Mouse (Mus musculus): ENCODE measurements around the gene Tk2. TPM values are rescaled to one million over a fixed set of nuclear protein-coding genes. Genes with fewer than 3 reads are reported as not detected.

The Tk2 gene
- polyA plus RNA-seq, 1 experiment from 2014 or later, result 25.8 TPM

DNA sequence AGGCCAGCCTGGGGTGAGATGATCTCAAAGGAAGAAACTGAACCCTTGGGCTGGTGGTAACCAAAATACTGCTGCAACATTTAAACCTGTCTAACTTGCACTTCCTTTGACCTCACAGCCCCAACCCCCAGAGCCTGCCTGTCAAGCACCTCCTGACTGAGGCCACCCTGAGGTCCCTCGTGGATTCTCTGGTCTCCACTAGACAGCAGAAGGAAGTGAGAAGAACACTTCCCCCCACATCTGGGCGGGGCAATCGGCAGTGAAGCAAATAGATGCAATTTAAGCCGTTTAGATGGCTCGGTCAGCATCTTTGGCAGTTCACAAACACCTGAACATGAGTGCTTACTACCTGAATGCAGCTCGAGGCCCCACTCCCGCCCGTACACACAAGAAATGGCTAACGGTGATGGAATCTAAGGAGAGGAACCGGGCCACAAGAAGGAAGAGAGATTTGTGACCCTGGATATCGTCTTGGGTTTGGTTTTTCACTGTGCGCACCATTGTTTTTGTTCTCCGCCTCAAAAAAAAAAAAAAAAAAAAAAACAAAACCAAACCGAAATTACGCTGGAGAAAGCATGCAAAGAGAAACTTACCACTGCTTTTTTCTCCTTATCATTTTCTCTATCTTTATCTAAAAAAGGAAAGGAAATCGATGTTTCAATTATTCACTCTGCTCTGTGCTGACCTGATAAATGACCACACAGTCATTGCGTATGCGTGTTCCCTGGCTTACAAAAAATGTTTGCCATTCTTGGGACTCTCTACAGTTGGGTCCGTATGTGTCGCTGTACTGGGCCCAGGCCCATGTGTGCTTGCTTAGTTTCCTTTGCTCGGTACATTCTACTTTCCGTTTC lies 1.1 kb downstream of the Tk2 start:
- H3K4me3 ChIP-seq, result peak overlapping the region; percentile 88
- no peaks in the 10 kb centered on the region for H3K27me3 ChIP-seq (ENCODE audit: poor library complexity, severe bottlenecking)
- H3K36me3 ChIP-seq (replicated peaks), result peaks cover 16% of the 10 kb centered on the region
- DNase-seq (ENCODE audit: extremely low spot score, low spot score), result no peak
- peaks cover 36% of the 10 kb centered on the region for H3K4me1 ChIP-seq
- WGBS, result 71% methylated on average over 22 of the region's 22 CpGs
- no peaks in the 10 kb centered on the region for H3K9me3 ChIP-seq
- no peak overlapping the region for H3K27ac ChIP-seq

DNA sequence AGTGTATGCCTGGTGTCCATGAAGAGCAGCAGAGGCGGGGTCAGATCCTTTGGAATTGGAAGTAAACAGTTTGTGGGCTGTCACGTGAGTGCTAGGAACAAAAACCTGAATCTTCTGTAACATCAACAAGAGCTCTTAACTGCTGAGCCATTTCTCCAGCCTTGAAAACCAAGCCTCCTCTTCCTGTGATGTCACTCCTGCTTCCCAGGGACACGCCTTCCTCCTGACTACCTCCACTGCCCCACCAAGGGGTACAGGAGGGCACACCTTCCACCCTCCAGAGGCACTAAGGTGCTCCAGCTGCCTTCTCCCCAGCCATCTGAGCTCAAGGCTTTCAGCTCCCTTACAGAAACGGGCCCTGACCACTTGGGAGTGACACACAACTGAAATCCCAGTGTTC lies 1.7 kb downstream of the Tk2 start:
- WGBS, result 88% methylated on average over 4 of the region's 4 CpGs
- Histone ChIP-seq H3K4me3 (no peak overlapping the region), H3K27me3 (ENCODE audit: poor library complexity, severe bottlenecking) (no peaks in the 10 kb centered on the region), H3K9me3 (no peaks in the 10 kb centered on the region), H3K4me1 (peaks cover 30% of the 10 kb centered on the region), H3K27ac (no peak overlapping the region), H3K36me3 (replicated peaks) (peaks cover 22% of the 10 kb centered on the region)
- no peak for DNase-seq (ENCODE audit: extremely low spot score, low spot score)

DNA sequence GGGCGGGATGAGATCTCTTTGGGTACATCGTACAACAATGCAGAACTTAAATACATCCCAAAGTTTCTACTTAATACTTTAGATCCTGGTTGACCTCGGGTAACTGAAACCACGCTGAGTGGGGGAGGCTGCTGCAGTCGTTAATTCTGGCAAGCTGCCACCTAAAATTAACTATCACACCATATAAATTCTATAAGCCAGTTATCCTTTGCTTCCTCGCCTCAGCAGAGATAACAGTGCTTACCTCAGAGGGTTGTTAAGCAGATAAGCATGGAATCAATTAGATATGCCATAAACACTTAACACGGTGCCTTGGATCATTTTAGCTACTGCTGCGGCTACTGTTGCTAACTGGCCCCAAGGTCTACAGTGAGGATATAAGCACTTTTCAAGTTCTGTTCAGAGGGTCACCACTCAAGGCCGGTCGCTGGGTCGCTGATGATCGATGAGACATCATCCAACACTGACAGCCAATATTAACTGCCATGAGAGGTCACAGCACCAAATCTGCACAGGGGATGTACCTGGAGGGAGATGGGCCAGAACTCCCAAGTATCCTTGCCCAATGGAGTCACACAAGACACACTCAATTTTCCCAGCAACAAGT lies 6.2 kb downstream of the Tk2 start:
- Histone ChIP-seq H3K36me3 (replicated peaks) (peaks cover 66% of the 10 kb centered on the region), H3K4me3 (no peak overlapping the region), H3K27ac (no peak overlapping the region), H3K27me3 (ENCODE audit: poor library complexity, severe bottlenecking) (no peaks in the 10 kb centered on the region), H3K9me3 (no peaks in the 10 kb centered on the region), H3K4me1 (peaks cover 6% of the 10 kb centered on the region)
- WGBS, result 93% methylated on average over 12 of the region's 12 CpGs
- DNase-seq (ENCODE audit: extremely low spot score, low spot score), result no peak

DNA sequence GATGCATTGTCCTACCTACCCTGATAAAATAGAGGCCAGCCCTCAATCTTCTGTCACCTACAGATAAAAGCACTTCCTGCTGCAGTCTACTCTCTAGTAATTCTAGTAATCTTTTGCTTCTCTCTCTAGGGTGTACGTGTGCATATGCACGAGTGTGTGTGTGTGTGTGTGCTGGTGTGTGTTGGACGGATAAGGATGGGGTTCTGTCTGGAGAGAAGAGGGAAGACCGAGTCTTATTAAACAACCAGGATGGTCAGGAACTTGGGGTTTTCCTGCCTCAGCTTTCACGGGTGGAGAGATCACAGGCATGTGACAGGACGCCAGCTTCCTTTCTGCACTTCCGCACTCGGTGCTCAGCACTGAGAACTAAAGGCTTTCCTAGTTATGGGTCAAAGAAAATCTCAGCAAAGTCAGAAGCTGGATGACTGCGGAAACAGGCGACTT lies 8.9 kb downstream of the Tk2 start:
- Histone ChIP-seq H3K27ac (no peak overlapping the region), H3K27me3 (ENCODE audit: poor library complexity, severe bottlenecking) (no peaks in the 10 kb centered on the region), H3K4me3 (no peak overlapping the region), H3K4me1 (no peaks in the 10 kb centered on the region), H3K36me3 (replicated peaks) (peaks cover 88% of the 10 kb centered on the region), H3K9me3 (no peaks in the 10 kb centered on the region)
- no peak for DNase-seq (ENCODE audit: extremely low spot score, low spot score)
- WGBS, result 87% methylated on average over 10 of the region's 10 CpGs

DNA sequence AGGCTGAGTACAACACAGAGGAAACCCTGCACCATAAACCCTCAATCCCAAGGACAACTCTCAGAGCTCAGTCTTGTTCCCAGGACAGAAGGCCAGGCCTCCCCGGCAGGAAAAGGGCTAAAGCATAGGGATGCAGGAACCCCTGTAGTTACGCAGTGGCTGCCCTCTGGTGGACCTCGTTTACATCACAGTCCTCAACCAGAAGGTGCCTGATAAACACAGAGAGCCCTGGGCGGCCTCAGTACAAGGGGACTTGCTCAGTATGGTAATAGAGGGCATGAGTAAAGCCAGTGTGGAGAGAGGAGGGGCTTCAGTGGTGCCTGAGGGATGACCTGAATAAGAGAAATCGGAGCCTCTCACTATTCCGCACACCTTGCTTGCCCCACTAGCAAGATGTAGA lies 13.8 kb downstream of the Tk2 start:
- no peaks in the 10 kb centered on the region for H3K27me3 ChIP-seq (ENCODE audit: poor library complexity, severe bottlenecking)
- H3K4me1 ChIP-seq, result no peaks in the 10 kb centered on the region
- no peak overlapping the region for H3K4me3 ChIP-seq
- 53% methylated on average over 6 of the region's 6 CpGs for WGBS
- no peak for DNase-seq (ENCODE audit: extremely low spot score, low spot score)
- H3K36me3 ChIP-seq (replicated peaks), result peaks cover 98% of the 10 kb centered on the region
- H3K27ac ChIP-seq, result no peak overlapping the region
- H3K9me3 ChIP-seq, result no peaks in the 10 kb centered on the region

DNA sequence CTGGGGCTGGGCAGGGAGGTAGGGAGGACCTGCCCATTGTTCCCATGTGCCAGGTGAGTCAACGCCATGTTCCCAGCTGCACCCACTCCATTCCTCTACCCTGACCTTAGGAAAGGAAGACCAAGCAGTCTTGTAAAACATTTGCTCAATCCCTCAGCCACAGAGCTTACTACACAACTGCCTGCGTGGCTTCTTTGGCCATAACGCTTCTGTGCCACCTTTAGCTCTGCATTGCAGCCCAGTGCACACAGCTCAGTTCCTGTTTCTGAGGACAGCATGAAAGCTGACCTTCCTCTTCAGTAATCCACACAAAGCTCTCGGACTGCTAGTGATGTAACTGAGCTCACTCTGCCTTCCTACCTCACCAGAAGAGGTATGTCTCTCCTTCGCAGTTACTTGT lies 15.4 kb downstream of the Tk2 start:
- no peak overlapping the region for H3K4me3 ChIP-seq
- H3K27me3 ChIP-seq (ENCODE audit: poor library complexity, severe bottlenecking), result no peaks in the 10 kb centered on the region
- no peak overlapping the region for H3K27ac ChIP-seq
- no peak for DNase-seq (ENCODE audit: extremely low spot score, low spot score)
- H3K9me3 ChIP-seq, result no peaks in the 10 kb centered on the region
- no peaks in the 10 kb centered on the region for H3K4me1 ChIP-seq
- WGBS, result 93% methylated on average over 5 of the region's 5 CpGs
- H3K36me3 ChIP-seq (replicated peaks), result peaks cover 97% of the 10 kb centered on the region

DNA sequence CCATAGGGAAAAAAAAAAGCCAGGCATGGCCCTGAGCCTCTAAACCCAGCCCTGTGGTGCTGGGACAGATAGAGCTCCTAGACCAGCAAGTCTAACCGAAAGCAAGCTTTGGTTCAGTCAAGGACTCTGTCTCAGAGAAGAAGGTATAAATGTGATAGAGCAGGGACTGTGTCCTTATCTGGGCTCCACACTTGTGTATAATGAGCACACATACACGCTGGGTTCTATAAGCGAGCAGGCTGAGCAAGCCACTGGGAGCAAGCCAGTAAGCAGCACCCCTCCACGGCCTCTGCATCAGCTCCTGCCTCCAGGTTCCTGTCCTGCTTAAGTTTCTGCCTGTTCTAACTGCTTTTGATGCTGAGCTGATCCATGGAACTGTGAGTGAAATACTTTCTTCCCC lies 16.3 kb downstream of the Tk2 start:
- H3K36me3 ChIP-seq (replicated peaks), result peaks cover 97% of the 10 kb centered on the region
- H3K4me1 ChIP-seq, result no peaks in the 10 kb centered on the region
- no peak overlapping the region for H3K27ac ChIP-seq
- H3K9me3 ChIP-seq, result no peaks in the 10 kb centered on the region
- H3K27me3 ChIP-seq (ENCODE audit: poor library complexity, severe bottlenecking), result no peaks in the 10 kb centered on the region
- DNase-seq (ENCODE audit: extremely low spot score, low spot score), result no peak
- H3K4me3 ChIP-seq, result no peak overlapping the region
- whole genome bisulfite sequencing, result 97% methylated on average over 4 of the region's 4 CpGs

DNA sequence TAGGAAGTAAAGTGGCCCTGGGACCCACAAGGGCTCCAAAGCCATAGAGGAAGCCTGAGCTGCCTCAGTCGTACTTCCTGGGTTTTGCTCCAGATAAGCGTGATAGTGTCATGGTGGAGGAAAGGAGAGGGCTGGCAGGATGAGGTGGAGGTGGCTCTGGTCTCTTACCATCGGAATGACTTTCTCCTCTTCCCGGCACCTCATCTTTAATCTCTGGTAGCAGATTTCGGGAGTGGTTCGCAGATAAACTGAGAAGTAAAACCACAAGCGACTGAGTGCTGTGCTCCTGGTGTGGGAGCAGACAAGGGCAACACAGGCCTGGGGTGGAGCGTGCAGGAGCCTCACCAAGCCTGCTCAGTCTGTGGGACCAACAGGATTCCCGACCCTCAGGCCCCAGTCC lies 18.0 kb downstream of the Tk2 start:
- WGBS, result 88% methylated on average over 9 of the region's 9 CpGs
- Histone ChIP-seq H3K4me3 (no peak overlapping the region), H3K27ac (no peak overlapping the region), H3K27me3 (ENCODE audit: poor library complexity, severe bottlenecking) (no peaks in the 10 kb centered on the region), H3K36me3 (replicated peaks) (peaks cover 97% of the 10 kb centered on the region), H3K4me1 (no peaks in the 10 kb centered on the region), H3K9me3 (no peaks in the 10 kb centered on the region)
- no peak for DNase-seq (ENCODE audit: extremely low spot score, low spot score)

DNA sequence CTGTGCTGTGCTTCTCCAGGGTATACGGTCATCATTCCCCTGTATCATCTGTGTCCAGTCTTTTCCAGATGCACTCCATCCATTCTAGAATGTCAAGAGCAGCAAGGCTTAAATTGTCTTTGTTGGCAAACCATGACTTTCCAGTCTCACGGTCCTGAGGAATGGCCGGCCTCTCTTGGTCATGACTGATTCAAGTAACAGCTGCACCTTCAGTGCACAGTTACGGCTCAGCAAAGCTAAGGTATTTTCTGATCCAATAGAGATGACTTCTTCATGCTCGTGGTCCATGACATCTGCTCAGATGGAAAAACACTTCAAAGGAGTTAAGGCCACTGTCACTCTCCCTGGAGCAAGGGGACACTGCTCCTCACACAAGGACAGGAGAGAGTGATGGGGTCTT lies 21.3 kb downstream of the Tk2 start:
- DNase-seq (ENCODE audit: extremely low spot score, low spot score), result no peak
- H3K9me3 ChIP-seq, result peaks cover 5% of the 10 kb centered on the region; the same call in 1 of the 2 replicates
- H3K36me3 ChIP-seq (replicated peaks), result peaks cover 86% of the 10 kb centered on the region
- H3K27me3 ChIP-seq (ENCODE audit: poor library complexity, severe bottlenecking), result no peaks in the 10 kb centered on the region
- peaks cover 4% of the 10 kb centered on the region for H3K4me1 ChIP-seq
- 96% methylated on average over 5 of the region's 5 CpGs for WGBS
- no peak overlapping the region for H3K27ac ChIP-seq
- no peak overlapping the region for H3K4me3 ChIP-seq

DNA sequence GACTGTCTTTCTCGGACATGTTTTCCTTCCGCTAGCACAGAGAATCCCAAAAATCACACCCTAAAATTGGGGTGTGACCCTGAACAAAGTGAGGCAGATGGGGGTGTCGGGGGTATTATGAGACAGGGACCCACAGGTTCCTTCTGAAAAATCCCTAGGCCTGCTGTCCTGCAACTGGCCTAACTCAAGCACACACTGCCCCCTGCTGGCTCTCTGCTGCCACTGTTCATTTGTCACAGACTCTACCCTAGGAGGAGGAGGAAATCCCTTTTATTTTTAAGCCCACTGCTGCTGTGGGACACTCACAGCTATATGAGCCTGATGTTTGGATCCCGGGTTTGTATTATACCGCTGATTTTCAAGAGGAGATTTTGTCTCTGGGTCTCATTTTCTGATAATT lies 28.6 kb downstream of the Tk2 start:
- Histone ChIP-seq H3K4me1 (peaks cover 7% of the 10 kb centered on the region), H3K9me3 (peaks cover 5% of the 10 kb centered on the region; the same call in 1 of the 2 replicates), H3K4me3 (no peak overlapping the region), H3K36me3 (replicated peaks) (peaks cover 15% of the 10 kb centered on the region; the same call in 1 of the 2 replicates), H3K27ac (no peak overlapping the region), H3K27me3 (ENCODE audit: poor library complexity, severe bottlenecking) (peaks cover 7% of the 10 kb centered on the region; the same call in 1 of the 2 replicates)
- WGBS, result 44% methylated on average over 5 of the region's 5 CpGs
- peak; percentile 79 for DNase-seq (ENCODE audit: extremely low spot score, low spot score)

DNA sequence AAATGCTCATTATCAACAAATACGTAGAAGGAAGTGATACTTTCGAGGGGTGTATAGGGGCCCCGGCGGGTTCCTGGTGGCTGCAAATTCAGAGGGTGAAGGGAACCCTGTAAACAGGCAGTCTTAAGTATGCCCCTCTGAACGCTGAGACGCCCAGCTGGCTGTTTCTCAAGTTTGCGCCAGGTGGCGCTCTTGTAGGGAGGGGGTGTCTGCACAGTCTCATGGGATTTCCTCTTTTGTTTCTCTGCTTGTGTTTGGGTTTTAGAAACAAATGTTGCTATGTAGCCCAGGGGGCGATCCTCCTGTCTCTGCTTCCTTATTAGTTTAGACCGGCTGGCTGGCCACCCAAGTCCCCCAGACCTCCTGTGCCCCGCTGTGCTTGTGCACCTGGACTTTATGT lies 29.3 kb downstream of the Tk2 start:
- Histone ChIP-seq H3K36me3 (replicated peaks) (peaks cover 8% of the 10 kb centered on the region; the same call in 1 of the 2 replicates), H3K27ac (no peak overlapping the region), H3K9me3 (peaks cover under 1% of the 10 kb centered on the region; the same call in 1 of the 2 replicates), H3K27me3 (ENCODE audit: poor library complexity, severe bottlenecking) (peaks cover 7% of the 10 kb centered on the region; the same call in 1 of the 2 replicates), H3K4me1 (peaks cover 7% of the 10 kb centered on the region), H3K4me3 (no peak overlapping the region)
- 23% methylated on average over 11 of the region's 11 CpGs for WGBS
- peak; percentile 36 for DNase-seq (ENCODE audit: extremely low spot score, low spot score)

DNA sequence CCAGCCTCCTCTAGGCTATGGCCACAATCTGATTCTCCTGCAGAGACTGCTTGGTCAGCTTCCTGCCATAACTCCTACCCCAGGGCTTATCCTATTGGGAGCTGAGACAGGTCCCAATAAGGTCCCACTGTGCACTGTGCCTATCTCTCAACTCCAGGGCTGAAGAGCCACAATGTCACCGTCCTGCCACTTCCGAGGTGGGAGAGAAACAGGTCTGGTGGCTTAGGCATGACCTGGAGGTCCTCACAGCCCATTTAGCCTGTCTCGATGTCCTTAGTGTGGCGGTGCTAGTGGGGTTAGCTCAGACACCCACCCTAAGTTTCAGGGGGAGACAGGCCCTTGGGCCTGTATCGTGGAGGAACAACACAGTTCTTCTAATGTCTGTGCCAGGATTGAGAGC lies 30.8 kb downstream of the Tk2 start:
- Histone ChIP-seq H3K36me3 (replicated peaks) (no peaks in the 10 kb centered on the region), H3K27ac (no peak overlapping the region), H3K4me1 (peaks cover 14% of the 10 kb centered on the region), H3K4me3 (no peak overlapping the region), H3K9me3 (no peaks in the 10 kb centered on the region), H3K27me3 (ENCODE audit: poor library complexity, severe bottlenecking) (peaks cover 7% of the 10 kb centered on the region; the same call in 1 of the 2 replicates)
- 85% methylated on average over 5 of the region's 5 CpGs for WGBS
- no peak for DNase-seq (ENCODE audit: extremely low spot score, low spot score)

DNA sequence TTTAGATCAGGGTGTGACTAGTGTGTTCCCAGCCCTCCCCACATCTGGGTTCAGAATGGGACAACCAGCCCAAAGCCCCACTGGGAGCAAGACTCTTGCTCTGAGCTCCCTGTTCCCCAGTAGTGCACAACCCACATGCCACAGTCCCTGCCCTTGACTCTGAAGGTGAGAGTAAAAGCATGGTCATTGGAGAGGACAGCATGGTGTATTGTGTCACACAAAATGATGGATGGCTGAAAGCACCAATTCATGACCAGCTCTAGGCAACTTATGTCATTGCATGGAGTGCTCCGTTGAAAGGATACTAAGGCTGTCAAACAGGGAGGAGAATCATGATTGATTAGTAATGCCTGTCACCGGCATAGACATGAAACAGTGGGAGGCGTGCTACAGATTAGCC lies 43.1 kb downstream of the Tk2 start:
- H3K4me3 ChIP-seq, result no peak overlapping the region
- H3K27me3 ChIP-seq (ENCODE audit: poor library complexity, severe bottlenecking), result no peaks in the 10 kb centered on the region
- H3K4me1 ChIP-seq, result no peaks in the 10 kb centered on the region
- H3K36me3 ChIP-seq (replicated peaks), result no peaks in the 10 kb centered on the region
- H3K27ac ChIP-seq, result no peak overlapping the region
- no peaks in the 10 kb centered on the region for H3K9me3 ChIP-seq
- whole genome bisulfite sequencing, result 86% methylated on average over 3 of the region's 3 CpGs
- no peak for DNase-seq (ENCODE audit: extremely low spot score, low spot score)
